Mouse (Mus musculus) right cerebral cortex, postnatal 36 days (tissue): Measurements from ENCODE around the gene Rtn4r.

Experiments used
- DNase-seq, 2 experiments: peaks; one replicate each; pipeline ENCODE4 v3.0.0; 2022; ENCODE audit warnings: low spot score in 2 of 2, mixed read lengths in 1 of 2

The Rtn4r gene

DNA sequence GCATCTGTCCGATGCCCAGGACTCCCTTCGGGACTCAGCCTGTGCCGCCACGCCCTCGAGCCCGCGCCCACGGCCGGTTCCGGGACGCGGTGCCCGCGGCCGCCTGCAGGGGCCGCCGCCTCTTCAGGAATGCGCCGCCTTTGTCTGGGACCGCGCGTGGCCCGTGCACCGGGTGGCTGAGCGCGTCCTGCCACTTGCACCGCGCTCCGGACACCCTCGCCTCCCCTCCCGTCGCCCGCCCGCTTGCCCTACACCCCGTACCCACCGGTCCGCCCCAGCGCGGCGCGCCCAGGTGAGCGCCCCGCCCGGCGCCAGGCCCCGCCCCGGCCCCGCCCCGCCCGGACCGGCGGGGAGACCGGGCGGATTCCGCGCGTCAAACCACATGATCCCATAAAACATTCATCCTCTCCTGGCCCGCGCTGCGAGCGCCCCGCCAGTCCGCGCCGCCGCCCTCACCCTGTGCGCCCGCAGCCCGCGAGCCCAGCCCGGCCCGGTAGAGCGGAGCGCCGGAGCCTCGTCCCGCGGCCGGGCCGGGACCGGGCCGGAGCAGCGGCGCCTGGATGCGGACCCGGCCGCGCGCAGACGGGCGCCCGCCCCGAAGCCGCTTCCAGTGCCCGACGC is at the start of gene Rtn4r:
Gene Rtn4r (plus strand): TSS at position 402 of the 621 bp plus-strand sequence.
- no peak for DNase-seq

DNA sequence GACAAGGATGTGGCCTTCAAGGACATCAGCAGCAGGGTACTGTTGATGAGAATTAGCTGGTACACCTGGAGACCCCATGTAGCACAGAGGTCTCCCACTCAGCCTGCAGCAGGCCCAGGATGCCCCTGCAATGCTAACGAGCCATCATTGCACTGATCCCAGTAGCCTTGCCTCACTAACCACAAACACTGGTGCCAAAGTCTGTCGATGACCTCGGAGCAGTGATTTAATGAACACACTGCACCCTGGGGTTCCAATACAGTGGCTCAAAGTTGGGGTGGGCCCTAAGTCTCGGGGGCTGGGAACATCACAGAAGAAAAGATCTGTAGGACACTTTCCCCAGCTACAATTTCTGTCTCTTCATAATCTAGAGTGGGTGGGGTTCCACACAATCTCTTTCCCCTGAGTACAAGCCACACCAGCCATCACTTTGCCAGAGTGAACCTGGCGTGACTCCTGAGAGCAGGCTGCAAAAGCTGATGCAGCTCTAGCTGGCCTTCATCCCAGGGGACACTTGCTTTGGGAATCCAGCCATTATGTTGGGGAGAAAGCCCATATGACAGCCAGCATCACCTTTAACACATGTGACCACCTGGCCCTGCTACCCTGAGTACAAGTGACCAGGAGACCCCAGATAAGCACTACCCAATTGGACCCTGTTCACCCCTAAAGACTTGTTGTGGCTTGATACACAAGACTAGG is 49.0 kb upstream of the Rtn4r start:
- no peak for DNase-seq

DNA sequence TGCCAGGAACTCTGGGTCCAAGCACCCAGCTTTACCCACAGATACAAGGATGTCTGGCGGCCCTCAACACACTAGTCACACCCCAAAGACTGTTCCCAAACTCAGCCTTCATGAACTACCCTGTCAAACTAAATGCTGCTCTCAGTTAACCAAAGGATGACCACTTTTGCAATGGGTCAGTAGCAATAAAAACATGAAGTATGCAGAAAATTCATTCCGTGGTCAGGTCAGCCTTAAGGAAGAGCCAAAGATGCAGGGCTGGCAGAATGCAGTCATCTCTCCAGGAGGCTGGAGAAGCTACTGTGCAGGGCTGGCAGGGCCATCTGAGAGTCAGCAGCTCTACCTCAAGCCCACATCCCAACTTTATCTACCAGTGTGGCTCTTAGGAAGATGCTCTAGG is 48.1 kb upstream of the Rtn4r start:
- no peak for DNase-seq

DNA sequence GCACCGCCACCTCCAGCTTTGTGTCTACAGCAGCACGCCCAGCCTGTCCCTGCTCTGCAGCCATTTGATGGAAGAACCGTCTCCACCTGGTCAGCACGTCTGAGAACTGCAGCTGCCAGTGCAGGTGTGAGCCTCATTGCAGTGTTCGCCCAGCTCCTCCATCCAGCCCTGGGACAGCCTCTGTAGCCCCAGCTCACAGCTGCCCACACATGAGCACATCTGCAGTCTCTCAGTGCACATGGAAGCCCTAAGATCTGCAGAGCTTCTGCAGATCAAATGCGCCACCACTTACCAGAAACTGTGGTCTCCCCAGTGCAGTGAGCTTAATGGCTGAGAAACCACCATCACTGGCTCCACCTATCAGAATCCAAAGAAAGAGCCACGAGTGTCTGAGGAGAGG is 47.3 kb upstream of the Rtn4r start:
- DNase-seq, result no peak

DNA sequence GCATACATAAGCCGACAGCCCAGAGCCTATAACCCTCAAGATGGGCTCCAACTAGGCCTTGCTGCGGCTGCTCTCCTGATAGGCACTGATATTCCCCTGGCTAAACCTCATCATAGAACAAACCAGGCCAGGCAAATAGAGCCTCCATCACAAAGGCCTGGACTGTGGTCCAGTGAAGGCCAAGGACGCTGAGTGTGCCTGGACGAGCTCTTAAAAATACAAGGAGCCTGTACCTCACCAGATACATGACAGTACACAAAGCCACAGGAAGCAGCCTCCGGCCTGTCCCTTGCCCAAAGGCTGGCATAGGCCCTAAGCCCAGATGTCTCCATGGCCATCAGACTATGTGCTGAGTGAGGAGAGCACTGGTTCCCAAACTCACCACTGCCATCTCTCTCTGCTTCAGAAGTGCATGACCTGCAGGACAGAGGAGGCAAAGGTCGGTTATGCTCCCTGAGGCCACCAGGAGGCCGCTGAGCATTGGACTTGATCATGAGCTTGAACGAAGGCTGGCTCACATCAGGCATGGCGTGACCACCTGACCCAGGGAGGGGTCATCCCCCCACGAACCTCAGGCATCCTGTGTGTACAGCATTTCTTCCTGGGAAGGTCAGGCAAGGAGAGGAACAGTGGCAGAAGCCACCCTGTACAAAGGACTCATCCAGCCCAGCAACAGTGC is 46.2 kb upstream of the Rtn4r start:
- no peak for DNase-seq

DNA sequence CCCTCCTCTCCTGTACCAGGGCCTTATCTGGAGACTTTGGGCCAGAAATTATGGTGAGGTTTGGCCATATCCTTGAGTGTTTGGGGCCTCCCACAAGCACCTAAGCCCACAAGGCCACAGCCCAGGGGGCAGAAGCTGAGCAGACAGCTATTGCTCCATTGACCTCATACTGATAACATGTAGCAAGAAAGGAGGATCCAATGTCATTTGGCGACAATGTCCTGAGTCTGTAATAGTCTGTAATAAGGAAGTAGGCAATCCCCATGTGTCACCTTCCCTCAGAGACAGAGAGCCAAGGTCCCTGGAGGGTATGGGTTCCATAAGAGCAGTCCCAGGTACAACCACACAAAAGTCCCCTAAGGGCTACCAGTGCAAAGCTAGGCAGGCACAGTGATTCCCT is 45.2 kb upstream of the Rtn4r start:
- DNase-seq, result no peak

DNA sequence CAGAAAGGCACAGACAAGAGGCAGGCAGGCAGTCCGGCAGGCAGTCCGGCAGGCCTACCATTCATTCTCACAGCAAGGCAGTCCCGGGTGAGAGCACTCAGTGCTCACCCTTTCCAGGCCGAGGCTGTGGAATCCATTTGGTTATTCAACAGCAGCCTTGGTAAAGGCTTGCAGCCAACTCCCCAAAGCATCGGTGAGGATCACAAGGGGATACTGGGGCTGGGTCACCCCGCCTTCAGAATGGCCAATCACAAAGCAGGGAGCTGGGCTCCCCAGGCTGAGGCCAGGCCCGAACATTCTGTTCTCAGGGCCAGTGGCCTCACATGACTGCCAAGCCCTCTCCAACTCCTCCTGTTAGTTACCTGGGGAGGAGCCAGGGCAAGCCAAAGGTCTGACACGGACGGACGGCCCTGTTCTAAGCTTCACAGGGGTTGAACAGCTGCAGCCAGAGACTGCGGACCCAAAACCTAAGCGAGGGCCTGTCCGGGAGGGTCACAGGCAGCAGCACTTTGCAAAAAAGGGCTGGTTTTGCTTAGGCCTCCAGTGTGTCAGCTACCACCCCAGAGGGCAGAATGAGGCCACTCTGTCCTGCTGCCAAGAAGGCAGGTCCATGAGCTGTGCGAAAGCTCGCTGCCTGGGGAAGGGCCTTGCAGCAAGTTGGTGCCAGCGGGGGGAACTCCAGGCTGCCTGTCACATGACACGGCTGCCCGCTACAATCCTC is 44.1 kb upstream of the Rtn4r start:
- peak; percentile 68 to 70 for DNase-seq

DNA sequence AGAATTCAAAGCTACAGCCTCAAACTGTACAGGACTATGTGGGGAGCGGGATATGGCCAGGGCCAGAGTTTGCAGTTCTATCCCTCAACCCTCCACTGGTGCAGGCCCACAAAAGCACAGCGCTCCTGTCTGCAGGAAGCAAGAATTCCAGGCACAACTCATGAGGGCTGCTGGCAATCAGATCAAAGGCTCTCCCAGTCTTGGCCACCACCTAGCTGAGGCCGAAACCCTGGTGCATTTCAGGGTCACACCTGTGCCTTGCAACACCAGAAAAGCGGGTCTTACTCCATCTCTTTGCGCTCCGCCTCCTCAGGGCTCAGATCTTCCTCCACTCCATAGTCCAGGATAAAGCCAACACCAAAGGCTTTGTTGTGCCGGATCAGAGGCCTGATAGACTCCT is 43.2 kb upstream of the Rtn4r start:
- DNase-seq, result no peak

DNA sequence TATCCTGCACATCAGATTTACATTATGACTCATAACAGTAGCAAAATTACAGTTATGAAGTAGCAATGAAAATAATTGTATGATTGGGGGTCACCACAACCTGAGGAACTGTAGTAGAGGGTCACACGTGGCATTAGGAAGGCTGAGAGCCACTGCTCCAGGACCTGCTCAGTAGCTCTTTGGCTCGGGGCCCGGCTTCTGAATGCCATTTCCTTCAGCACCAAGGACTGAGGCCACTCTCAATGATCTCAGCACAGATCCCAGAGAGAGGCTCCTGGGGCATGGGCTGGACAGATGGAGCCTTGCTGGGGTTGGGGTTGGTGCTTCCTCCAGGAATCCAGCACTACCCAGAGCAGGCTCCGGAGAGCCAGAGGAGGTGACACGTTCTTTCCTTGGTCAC is 40.3 kb upstream of the Rtn4r start:
- no peak for DNase-seq

DNA sequence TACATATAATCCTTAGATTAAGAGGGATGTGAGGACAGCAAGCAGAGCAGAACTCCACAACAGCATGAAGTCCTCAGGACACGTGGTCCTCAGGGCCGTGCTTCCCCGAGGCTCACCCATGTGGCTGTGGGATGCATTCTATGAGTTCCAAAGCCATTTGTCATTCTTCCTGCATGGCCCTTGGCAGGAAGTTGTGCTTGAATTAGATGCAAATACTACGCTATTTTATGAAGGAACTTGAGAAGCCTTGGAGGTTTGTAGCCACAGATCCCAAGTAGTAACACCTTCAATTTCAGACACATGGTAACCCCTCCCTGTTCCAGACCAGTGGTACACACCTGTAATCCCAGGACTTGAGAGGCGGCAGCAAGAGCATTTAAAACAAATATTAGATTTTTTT is 31.1 kb upstream of the Rtn4r start:
- DNase-seq, result no peak

DNA sequence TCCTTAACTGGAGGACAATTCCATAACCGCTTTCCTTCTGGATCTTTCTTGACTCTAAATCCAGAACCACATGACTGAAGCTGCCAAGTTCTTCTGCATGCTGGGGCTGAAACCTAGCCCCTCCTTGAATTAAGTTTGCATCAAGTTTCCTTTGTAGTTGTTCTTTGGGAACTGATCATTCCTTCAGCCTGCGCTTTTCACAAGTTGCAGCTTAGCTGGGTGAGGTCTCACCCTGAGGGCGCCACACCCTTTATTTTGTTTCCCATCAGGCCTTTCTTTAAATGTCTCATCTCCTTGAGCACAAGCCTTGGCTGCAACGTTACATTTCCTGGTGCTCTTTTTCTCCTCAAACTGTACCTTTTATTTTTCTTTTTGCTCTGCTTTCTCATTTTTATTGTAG is 24.6 kb upstream of the Rtn4r start:
- DNase-seq, result no peak

DNA sequence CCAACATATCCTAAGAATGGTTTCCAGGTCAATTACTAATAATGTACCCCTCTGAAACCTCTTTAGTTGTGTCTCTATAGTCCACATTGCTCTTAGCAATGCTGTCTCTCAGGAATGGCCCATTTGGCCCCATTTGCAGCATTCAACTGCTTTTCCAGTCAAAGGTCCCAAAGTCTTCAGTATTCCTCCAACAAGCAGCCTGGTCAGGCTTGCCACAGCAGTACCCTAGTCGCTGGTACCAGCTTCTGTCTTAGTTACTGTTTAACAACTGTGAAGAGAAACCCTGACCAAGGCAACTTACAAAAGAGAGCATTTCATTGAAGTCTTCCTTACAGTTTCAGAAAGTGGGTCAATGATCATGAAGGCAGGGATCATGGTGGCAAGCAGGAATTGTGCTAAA is 24.1 kb upstream of the Rtn4r start:
- no peak for DNase-seq

DNA sequence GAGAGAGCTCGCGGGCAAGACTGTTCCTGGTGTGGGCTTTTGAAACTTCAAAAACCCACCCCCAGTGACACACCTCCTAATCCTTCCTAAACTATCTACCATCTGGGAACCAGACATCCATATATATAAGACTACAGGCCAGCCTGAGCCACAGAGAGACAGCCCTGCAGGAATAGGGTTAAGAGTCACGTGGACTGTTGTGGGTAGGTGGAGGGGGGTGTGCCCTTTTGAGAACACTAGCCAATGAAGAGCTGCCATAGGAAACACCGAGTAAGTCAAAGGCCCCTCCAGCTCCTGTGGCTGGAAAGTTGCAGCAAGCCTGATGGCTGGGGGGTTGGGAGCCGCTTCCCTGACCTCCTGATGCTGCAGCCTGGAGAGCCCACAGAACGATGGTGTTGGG is 23.6 kb upstream of the Rtn4r start:
- no peak for DNase-seq

DNA sequence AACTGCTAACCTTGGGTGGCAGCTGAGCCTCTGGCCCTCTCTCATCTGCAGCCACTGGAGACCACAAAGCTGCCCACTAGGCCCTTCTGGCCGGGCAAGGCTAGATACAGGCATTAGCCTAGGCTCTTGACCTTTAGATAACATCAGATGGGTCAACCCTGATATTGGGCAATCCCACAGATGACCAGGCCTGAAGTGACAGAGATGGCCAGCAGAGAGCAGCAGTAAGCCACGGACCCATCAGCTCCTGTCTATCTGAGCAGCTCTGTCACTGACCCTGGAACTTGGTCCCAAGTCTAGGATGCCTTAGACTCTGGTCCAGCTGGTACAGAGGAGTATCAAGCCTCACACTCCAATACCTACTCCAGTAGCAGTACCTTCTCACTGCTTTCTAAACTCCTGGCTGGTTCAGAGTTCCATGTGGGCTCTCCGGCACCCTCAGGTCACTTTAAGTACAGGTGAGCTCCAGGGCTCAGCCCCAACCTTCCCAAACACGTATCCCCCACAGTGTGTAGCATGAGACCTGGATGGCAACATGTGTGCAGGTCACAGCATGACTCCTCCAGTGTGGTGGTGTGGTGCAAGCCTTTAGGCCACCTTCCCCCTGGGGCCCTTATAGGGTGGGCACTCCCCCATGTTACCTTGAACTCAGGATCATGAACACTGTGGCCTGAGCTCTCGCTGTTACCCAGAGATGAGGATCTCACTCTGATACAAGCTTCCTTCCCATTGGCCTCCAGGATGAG is 19.0 kb upstream of the Rtn4r start:
- DNase-seq, result peak in 1 of 2 experiments; percentile 59

DNA sequence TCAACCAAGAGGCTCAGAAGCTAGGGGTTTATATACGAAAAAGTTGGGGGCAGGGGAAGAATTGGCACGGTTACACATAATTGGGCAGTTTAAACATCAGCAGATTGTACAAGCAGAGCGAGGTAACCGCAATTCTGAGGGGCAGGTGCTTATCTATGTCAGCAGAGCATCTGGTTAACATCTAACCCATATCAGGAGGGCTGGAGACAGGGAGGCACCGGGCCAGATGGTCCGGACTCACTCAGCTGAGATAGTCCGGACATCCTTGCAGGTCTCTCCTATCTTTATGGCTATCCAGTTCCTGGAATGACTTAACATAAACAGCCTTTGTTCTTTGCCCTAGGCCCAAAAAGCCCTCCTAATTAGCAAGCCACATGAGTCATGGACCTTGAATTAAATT is 16.4 kb upstream of the Rtn4r start:
- no peak for DNase-seq

DNA sequence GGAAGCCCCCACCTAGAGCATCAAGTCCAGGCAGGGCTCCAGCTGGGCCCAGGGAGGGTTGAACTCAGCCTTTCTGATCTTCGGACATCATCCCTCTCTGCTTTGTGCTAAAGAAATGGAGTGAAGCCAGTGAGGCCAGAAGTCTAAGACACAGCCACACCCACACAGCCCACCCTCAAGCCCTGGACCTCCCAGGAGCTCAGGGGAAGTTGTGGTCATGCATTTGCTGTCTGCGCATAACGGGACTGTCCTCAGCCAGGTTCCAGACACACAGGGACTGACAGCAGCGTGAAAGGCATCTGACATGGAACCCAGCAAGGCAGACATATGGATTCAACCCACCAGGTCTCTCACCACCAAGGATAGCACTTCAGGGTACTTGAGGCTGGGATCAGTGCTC is 11.0 kb upstream of the Rtn4r start:
- no peak for DNase-seq

DNA sequence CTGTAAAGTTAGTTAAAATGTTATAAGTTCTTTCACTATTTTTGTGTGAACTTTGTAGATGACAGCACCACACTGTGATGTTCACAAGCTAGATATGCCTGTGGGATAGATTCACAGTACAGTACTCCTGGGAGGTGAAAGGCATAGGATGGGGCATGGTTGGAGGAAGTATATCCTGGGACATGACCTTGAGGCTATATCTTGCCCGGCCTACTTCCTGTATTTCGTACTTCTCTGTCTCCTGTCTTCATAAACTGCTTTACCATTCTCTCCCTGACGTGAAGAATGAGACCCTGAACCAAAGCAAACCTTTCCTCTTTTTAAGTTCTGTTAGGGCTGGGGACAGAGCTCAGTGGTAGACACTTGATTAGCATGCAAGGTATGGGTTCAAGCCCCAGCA is 9.2 kb upstream of the Rtn4r start:
- no peak for DNase-seq

DNA sequence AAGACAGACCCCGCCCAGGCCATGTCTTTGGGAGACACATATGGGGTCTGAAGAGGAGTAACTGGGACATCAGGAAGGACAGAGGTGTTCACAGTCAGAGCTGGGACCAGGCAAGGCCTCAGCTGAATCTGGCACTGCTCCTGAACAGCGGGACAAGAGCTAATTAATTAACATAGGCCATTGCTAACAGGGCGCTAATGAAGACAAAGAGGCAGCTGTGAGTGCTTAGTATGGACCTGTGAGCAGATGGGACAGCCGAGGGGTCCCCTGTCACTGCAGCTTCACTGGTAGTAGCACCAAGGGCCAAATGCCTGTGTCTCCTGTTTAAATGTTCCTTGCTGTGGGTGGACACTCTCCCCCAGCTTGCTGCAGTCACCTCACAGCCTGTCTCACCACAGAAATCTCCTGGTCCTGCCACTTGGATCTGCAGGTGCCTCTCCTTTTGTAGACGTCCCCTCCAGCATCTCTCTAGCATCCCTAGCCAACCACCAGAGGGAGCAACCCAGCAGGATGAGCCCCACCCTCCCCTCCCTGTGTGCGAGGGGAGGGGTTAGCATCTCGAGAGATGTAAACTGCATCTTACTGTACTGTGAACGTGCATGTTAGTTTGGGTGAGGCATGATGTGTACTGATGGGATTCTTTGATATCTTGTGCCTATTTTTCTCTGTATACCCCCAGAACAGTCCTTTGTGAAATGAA is 8.3 kb upstream of the Rtn4r start:
- peak in 1 of 2 experiments; percentile 42 for DNase-seq

DNA sequence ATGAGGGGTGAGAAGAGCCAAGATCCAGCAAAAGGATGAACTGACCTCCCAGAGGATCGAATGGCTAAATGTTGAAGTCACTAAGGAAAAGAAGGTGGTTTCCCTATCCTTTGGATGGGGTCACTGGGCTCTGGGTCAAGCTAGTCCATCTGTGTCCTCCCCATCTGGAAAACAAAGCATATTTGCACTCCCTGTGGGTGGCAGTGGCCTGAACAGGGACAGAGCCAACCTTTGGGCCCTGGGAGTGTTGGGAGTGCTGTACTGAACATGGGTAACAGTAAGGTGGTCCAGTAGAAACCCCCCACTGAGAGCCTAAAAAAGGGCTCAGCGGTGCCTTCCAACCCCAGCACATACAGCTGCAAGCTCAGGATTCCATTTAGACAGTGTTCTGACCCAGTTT is 4.7 kb upstream of the Rtn4r start:
- DNase-seq, result no peak

DNA sequence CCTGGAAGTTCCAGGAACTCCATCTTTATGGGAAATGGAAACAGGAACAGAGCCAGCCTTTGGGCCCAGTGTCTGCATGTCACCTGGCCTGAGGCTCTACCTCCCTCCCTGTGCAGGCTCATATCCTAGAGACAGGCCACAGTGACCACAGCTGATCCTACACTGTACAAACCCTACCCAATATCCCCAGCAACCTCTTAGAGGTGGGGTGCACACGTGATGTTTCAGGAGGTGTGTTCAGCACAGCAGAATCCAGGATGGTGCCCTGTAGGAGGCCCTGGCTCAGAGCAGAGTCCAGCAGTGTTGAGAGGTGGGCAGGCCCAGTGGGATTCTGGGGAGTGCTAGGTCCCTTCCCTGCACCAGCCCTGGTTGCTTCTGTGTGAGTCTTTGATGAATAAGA is 4.0 kb upstream of the Rtn4r start:
- no peak for DNase-seq

DNA sequence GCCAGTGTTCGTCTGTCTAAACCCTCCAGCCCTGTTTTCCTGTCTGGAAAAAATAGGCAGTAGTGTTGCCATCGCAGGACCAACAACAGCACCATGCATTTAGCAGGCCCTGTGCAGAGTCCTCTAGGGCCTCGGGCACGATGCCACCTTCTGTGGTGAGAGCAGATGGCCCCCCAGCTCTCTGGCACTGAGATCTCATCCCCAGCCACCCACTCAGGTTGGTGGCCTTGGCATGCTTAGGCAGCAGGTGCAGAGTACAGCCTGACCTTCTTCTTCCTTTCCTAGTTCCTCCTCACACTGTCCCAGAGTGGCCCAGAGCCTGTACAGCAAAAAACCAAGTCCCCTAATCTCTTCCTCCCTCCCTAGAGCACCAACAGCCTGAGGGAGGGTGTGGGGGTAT is 3.4 kb upstream of the Rtn4r start:
- no peak for DNase-seq
